Mouse (Mus musculus) inflammation-experienced regulatory T-cells, adult 6 months (primary cell): ENCODE results near the gene Asnsd1. TPM values are rescaled to one million over a fixed set of nuclear protein-coding genes. Genes with fewer than 3 reads are reported as not detected.

Experiments used
- polyA plus RNA-seq, 3 experiments: library from polyadenylated mRNA; unstranded; fragments of 100-300 nt; shearing (Covaris generic); gene quantifications; one replicate each; pipeline ENCODE4 v1.2.1; 2017

The Asnsd1 gene
- polyA plus RNA-seq, 3 experiments from 2014 or later: 50.7 to 75.0 (median 65.5) TPM

Other genes starting within 250 kb of the Asnsd1 start
- not detected for gene 1700019A02Rik, start 165.1 kb downstream of the Asnsd1 start, polyA plus RNA-seq
- gene Pms1, start 55.7 kb downstream of the Asnsd1 start, polyA plus RNA-seq: 10 to 100 TPM; 33.1 to 40.4 (median 35.1) TPM
- gene Ormdl1, start 55.7 kb downstream of the Asnsd1 start, polyA plus RNA-seq: 10 to 100 TPM; 70.6 to 97.1 (median 79.4) TPM
- gene Gm28778, start 55.6 kb downstream of the Asnsd1 start, polyA plus RNA-seq: 10 to 100 TPM in 1 of 3 experiments, 1 to 10 TPM in 1, not detected in 1; 1.7 to 10.5 TPM
- 10 to 100 TPM; 18.6 to 23.2 (median 21.5) TPM for gene Osgepl1, start 39.1 kb downstream of the Asnsd1 start, polyA plus RNA-seq
- gene Asdurf, start 133 bp downstream of the Asnsd1 start, polyA plus RNA-seq: 10 to 100 TPM in 2 of 3 experiments, not detected in 1; 10.3 to 35.2 TPM
- under 1 TPM in 1 of 3 experiments, not detected in 2; 0.55 TPM for gene Gm28551, start 85 bp downstream of the Asnsd1 start, polyA plus RNA-seq